ENCODE assay signal across 8 mouse cellular contexts in the genomic region with DNA sequence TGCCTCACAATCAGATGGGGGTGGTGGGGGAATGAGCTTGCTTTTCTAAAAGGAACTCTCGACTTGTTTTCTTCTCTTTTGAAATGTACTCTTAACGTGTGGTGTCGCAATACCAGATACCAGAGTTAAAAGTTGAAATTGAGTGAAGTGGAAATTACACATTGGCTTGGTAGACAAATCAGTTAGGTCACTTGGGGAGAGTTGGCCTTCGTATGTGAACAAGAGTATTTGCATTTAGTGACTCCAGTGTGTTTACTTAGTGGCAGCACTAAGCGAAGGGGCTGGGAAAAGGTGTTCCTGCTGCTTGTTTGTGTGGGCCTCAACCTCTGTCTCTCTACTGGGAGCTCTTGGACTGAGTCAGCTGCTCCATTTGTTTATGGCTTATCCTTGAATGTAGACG. TPM values are rescaled to one million over a fixed set of nuclear protein-coding genes. Genes with fewer than 3 reads are reported as not detected.
A peak's percentile ranks its signal among the peaks of the same experiment; 100 is the strongest.
DNase-seq lines count a peak whose midpoint lies in the region; ATAC-seq and TF ChIP-seq lines count a peak whose summit lies in the region.

No protein-coding gene starts in this region.

- H3K9me3 ChIP-seq in heart, embryonic 11.5 days (replicated peaks; ENCODE audit: control insufficient read depth, low read length) = no peaks in the 10 kb centered on the region
- H3K9me3 ChIP-seq in hindbrain, postnatal 0 days (ENCODE audit: low read length) = no peaks in the 10 kb centered on the region

- H3K9ac ChIP-seq in heart, embryonic 11.5 days (ENCODE audit: low read depth, low read length) = peak overlapping the region; percentile 92
- H3K9ac ChIP-seq in hindbrain, postnatal 0 days (replicated peaks; ENCODE audit: low read length) = peak overlapping the region; percentile 89

- intact Hi-C loops in heart, postnatal 14 days (cut with DNase I) = loop anchor here (10.0 kb wide), 1 partner anchor 631 kb away; the partner anchor contains the start of gene Pdp2

- no peak for TF ChIP-seq CTCF in hindbrain, postnatal 0 days (IDR thresholded peaks at IDR 0.05; ENCODE audit: low read depth)

- no peaks in the 10 kb centered on the region for H3K27me3 ChIP-seq in heart, embryonic 11.5 days (ENCODE audit: control insufficient read depth, insufficient read depth, low read length)
- no peaks in the 10 kb centered on the region for H3K27me3 ChIP-seq in hindbrain, postnatal 0 days (ENCODE audit: insufficient read depth, low read length)

- no peak for ATAC-seq in heart, embryonic 11.5 days (replicated peaks; ENCODE audit: insufficient number of reproducible peaks, low FRiP score, low TSS enrichment)
- ATAC-seq in hindbrain, postnatal 0 days = no peak

- peak overlapping the region; percentile 97 for H3K4me3 ChIP-seq in heart, embryonic 11.5 days (ENCODE audit: low read depth, low read length)
- H3K4me3 ChIP-seq in hindbrain, postnatal 0 days (ENCODE audit: low read length) = peak overlapping the region; percentile 99
- peak overlapping the region; percentile 94 for H3K4me3 ChIP-seq in macrophage (ENCODE audit: inconsistent target)

- WGBS in heart, embryonic 11.5 days (ENCODE audit: insufficient replicate concordance) = 19% methylated on average over 6 of the region's 6 CpGs
- WGBS in hindbrain, postnatal 0 days = 28% methylated on average over 6 of the region's 6 CpGs
- WGBS in macrophage (ENCODE audit: missing documents) = 4% methylated on average over 6 of the region's 6 CpGs

- peak overlapping the region; percentile 76 for H3K4me2 ChIP-seq in heart, embryonic 11.5 days
- peak overlapping the region; percentile 86 for H3K4me2 ChIP-seq in hindbrain, postnatal 0 days (ENCODE audit: low read depth, low read length)

- no peak for DNase-seq in heart, postnatal 14 days
- peak; percentile 32 for DNase-seq in c-Kit-positive CD71-positive TER-119-positive erythroid progenitor cells, embryonic 14.5 days (ENCODE audit: low spot score)
- no peak for DNase-seq in hindbrain, postnatal 0 days (ENCODE audit: low spot score)
- no peak for DNase-seq in right cerebral cortex, postnatal 25 days
- no peak for DNase-seq in frontal cortex, postnatal 25 days (ENCODE audit: low spot score in 2 of 2)
- no peak for DNase-seq in urinary bladder, adult 18-20 months (ENCODE audit: low spot score in 2 of 2)

- peaks cover 57% of the 10 kb centered on the region for H3K79me2 ChIP-seq in macrophage (ENCODE audit: inconsistent target)

- H3K36me3 ChIP-seq in heart, embryonic 11.5 days (ENCODE audit: control insufficient read depth, insufficient read depth, low read length) = no peaks in the 10 kb centered on the region
- H3K36me3 ChIP-seq in hindbrain, postnatal 0 days (ENCODE audit: insufficient read depth, low read length) = no peaks in the 10 kb centered on the region
- H3K36me3 ChIP-seq in macrophage (ENCODE audit: inconsistent target) = no peaks in the 10 kb centered on the region

- no peak overlapping the region for H3K27ac ChIP-seq in heart, embryonic 11.5 days (ENCODE audit: low read depth, low read length)
- no peak overlapping the region for H3K27ac ChIP-seq in hindbrain, postnatal 0 days
- peak overlapping the region; percentile 52 for H3K27ac ChIP-seq in macrophage

- peaks cover 9% of the 10 kb centered on the region for H3K4me1 ChIP-seq in heart, embryonic 11.5 days (ENCODE audit: control insufficient read depth, insufficient read depth, low read length)
- H3K4me1 ChIP-seq in hindbrain, postnatal 0 days (ENCODE audit: insufficient read depth, low read length) = peaks cover 16% of the 10 kb centered on the region; the same call in 1 of the 2 replicates

RNA-seq across cellular contexts. Expression of gene D230025D16Rik, which starts 1.0 kb away (rescaled TPM):
- polyA plus RNA-seq in heart, embryonic 11.5 days (2014; fragmentation: Nextera tagmentation; extraction: Ambion mirVana) = 20.9 and 21.6 TPM in 2 replicates
- total RNA-seq in heart, postnatal 14 days (2021) = 10 to 100 TPM; 16.7 to 22.0 TPM
- 32.2 and 39.5 TPM in 2 replicates for total RNA-seq in hindbrain, postnatal 0 days (2014; rRNA removed)
- 22.1 and 23.5 TPM in 2 replicates for polyA plus RNA-seq in hindbrain, postnatal 0 days (2015; fragmentation: Nextera tagmentation; extraction: Ambion mirVana)
- total RNA-seq in macrophage (2018; cell fraction: chromatin; rRNA removed) = 10 to 100 TPM; 12.5 to 66.8 (median 40.9) TPM
- 10 to 100 TPM in 25 of 26 experiments, 1 to 10 TPM in 1; 9.8 to 26.8 (median 19.0) TPM for total RNA-seq in macrophage (2018; cell fraction: cytosol; rRNA removed)
- 10 to 100 TPM; 14.2 to 65.6 (median 26.7) TPM for total RNA-seq in macrophage (2018; cell fraction: nucleus; rRNA removed)
- polyA plus RNA-seq in macrophage (2018) = 15.2 to 26.7 TPM (median 16.3 TPM) in 3 replicates

RNA-seq across cellular contexts. Expression of gene B3gnt9, which starts 29.0 kb away (rescaled TPM):
- polyA plus RNA-seq in heart, embryonic 11.5 days (2014; fragmentation: Nextera tagmentation; extraction: Ambion mirVana) = 8.6 and 10.0 TPM in 2 replicates
- 1 to 10 TPM; 5.1 to 5.6 TPM for total RNA-seq in heart, postnatal 14 days (2021)
- total RNA-seq in hindbrain, postnatal 0 days (2014; rRNA removed) = 17.4 and 18.8 TPM in 2 replicates
- polyA plus RNA-seq in hindbrain, postnatal 0 days (2015; fragmentation: Nextera tagmentation; extraction: Ambion mirVana) = 10.4 and 10.7 TPM in 2 replicates
- 1 to 10 TPM in 12 of 26 experiments, under 1 TPM in 14; 0.33 to 4.9 (median 0.96) TPM for total RNA-seq in macrophage (2018; cell fraction: chromatin; rRNA removed)
- 1 to 10 TPM in 24 of 26 experiments, under 1 TPM in 2; 0.88 to 4.0 (median 2.0) TPM for total RNA-seq in macrophage (2018; cell fraction: cytosol; rRNA removed)
- 1 to 10 TPM in 20 of 26 experiments, under 1 TPM in 6; 0.74 to 4.7 (median 1.3) TPM for total RNA-seq in macrophage (2018; cell fraction: nucleus; rRNA removed)
- 1.8 to 2.8 TPM (median 2.4 TPM) in 3 replicates for polyA plus RNA-seq in macrophage (2018)

RNA-seq across cellular contexts. Expression of gene Tradd, which starts 38.5 kb away (rescaled TPM):
- polyA plus RNA-seq in heart, embryonic 11.5 days (2014; fragmentation: Nextera tagmentation; extraction: Ambion mirVana) = 14.3 and 17.0 TPM in 2 replicates
- 1 to 10 TPM; 6.3 to 7.2 TPM for total RNA-seq in heart, postnatal 14 days (2021)
- 11.5 and 15.6 TPM in 2 replicates for total RNA-seq in hindbrain, postnatal 0 days (2014; rRNA removed)
- 14.6 and 14.9 TPM in 2 replicates for polyA plus RNA-seq in hindbrain, postnatal 0 days (2015; fragmentation: Nextera tagmentation; extraction: Ambion mirVana)
- 10 to 100 TPM in 23 of 26 experiments, 1 to 10 TPM in 3; 6.4 to 42.1 (median 25.5) TPM for total RNA-seq in macrophage (2018; cell fraction: chromatin; rRNA removed)
- total RNA-seq in macrophage (2018; cell fraction: cytosol; rRNA removed) = 10 to 100 TPM; 12.6 to 25.2 (median 18.9) TPM
- total RNA-seq in macrophage (2018; cell fraction: nucleus; rRNA removed) = 10 to 100 TPM; 10.9 to 31.0 (median 20.4) TPM
- 8.4 to 20.0 TPM (median 19.9 TPM) in 3 replicates for polyA plus RNA-seq in macrophage (2018)

RNA-seq across cellular contexts. Expression of gene Fbxl8, which starts 38.5 kb away (rescaled TPM):
- polyA plus RNA-seq in heart, embryonic 11.5 days (2014; fragmentation: Nextera tagmentation; extraction: Ambion mirVana) = 2.3 and 2.8 TPM in 2 replicates
- total RNA-seq in heart, postnatal 14 days (2021) = 1 to 10 TPM; 2.4 to 3.1 TPM
- total RNA-seq in hindbrain, postnatal 0 days (2014; rRNA removed) = 0.50 and 3.1 TPM in 2 replicates
- polyA plus RNA-seq in hindbrain, postnatal 0 days (2015; fragmentation: Nextera tagmentation; extraction: Ambion mirVana) = 1.2 and 1.3 TPM in 2 replicates
- total RNA-seq in macrophage (2018; cell fraction: chromatin; rRNA removed) = 1 to 10 TPM in 20 of 26 experiments, under 1 TPM in 5, not detected in 1; 0.43 to 5.8 (median 2.3) TPM
- total RNA-seq in macrophage (2018; cell fraction: cytosol; rRNA removed) = 1 to 10 TPM; 2.2 to 8.5 (median 5.7) TPM
- 1 to 10 TPM in 25 of 26 experiments, under 1 TPM in 1; 0.93 to 6.9 (median 3.3) TPM for total RNA-seq in macrophage (2018; cell fraction: nucleus; rRNA removed)
- 2.1 to 7.5 TPM (median 3.9 TPM) in 3 replicates for polyA plus RNA-seq in macrophage (2018)

RNA-seq across cellular contexts. Expression of gene Hsf4, which starts 43.7 kb away (rescaled TPM):
- not detected in 2 replicates for polyA plus RNA-seq in heart, embryonic 11.5 days (2014; fragmentation: Nextera tagmentation; extraction: Ambion mirVana)
- total RNA-seq in heart, postnatal 14 days (2021) = under 1 TPM; 0.73 to 0.96 TPM
- 0.63 TPM in 1 of 2 replicates, not detected in the other for total RNA-seq in hindbrain, postnatal 0 days (2014; rRNA removed)
- 1.4 and 1.5 TPM in 2 replicates for polyA plus RNA-seq in hindbrain, postnatal 0 days (2015; fragmentation: Nextera tagmentation; extraction: Ambion mirVana)
- total RNA-seq in macrophage (2018; cell fraction: chromatin; rRNA removed) = 10 to 100 TPM in 8 of 26 experiments, 1 to 10 TPM in 18; 2.7 to 22.5 (median 7.9) TPM
- 1 to 10 TPM; 2.2 to 7.7 (median 4.6) TPM for total RNA-seq in macrophage (2018; cell fraction: cytosol; rRNA removed)
- total RNA-seq in macrophage (2018; cell fraction: nucleus; rRNA removed) = 10 to 100 TPM in 9 of 26 experiments, 1 to 10 TPM in 17; 2.2 to 22.2 (median 5.4) TPM
- polyA plus RNA-seq in macrophage (2018) = 2.9 to 8.0 TPM (median 3.4 TPM) in 3 replicates
